Mouse (Mus musculus): ENCODE measurements around the gene Ptprk.

Gene Ptprk

DNA sequence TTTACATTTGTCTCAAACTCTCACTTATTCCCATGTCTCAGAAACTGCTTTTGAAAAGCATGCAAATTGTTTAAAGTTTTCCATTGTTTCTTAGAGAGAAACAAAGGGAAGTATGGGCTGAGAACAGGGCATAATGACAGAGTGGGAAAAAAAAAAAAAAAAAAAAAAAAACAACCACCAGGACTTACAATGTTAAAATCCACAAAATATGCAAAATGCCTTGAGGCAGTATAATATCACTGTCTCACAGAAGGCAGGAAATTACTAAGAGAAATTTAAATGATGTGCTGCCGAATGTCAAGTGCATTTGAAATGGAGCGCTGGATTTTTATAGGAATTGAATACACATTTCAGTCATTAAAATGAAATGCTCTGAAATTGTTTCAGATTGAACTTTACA lies 567.3 kb downstream of the Ptprk start:
- in situ Hi-C loops (cut with MboI, MseI) = no loop called here

All from T-helper 1 cell (primary cell).